Mouse (Mus musculus) heart, postnatal 0 days (tissue): ENCODE measurements around the gene Ube2r2.

ENCODE experiments used
- CTCF ChIP-seq: IDR thresholded peaks from 2 replicates; pipeline ENCODE4 v1.5.1; 2016; ENCODE audit warnings: antibody characterized with exemption, control low read depth, low read depth
- EP300 ChIP-seq: IDR thresholded peaks from 2 replicates; pipeline ENCODE4 v1.6.1; 2016; ENCODE audit warnings: antibody characterized with exemption, low read depth

DNA sequence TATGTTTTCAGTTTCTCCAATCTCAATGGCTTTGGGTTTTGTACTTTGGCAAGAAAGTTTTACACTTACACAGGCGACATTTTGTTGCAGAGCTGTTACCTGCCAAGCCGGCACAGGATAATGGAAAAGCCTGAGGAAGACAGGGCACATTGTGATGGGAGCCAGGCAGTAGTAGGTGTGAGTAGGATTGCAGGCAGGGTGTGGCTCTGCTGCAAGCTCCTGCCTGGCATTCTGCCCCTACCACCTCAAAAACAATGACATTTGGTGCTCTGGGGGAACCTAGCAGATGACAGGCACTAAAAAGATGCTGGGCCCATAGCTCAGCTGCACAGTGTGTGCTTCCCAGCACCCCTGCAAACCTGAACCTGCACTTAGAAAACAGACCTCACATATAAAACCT is 54.3 kb downstream of the Ube2r2 start:
- no peak for TF ChIP-seq CTCF
- TF ChIP-seq EP300 = no peak
